Mouse (Mus musculus): ENCODE measurements around the gene Mthfr. TPM values are rescaled to one million over a fixed set of nuclear protein-coding genes. Genes with fewer than 3 reads are reported as not detected.

Gene Mthfr
- polyA plus RNA-seq, 1 experiment, result 32.2 TPM

DNA sequence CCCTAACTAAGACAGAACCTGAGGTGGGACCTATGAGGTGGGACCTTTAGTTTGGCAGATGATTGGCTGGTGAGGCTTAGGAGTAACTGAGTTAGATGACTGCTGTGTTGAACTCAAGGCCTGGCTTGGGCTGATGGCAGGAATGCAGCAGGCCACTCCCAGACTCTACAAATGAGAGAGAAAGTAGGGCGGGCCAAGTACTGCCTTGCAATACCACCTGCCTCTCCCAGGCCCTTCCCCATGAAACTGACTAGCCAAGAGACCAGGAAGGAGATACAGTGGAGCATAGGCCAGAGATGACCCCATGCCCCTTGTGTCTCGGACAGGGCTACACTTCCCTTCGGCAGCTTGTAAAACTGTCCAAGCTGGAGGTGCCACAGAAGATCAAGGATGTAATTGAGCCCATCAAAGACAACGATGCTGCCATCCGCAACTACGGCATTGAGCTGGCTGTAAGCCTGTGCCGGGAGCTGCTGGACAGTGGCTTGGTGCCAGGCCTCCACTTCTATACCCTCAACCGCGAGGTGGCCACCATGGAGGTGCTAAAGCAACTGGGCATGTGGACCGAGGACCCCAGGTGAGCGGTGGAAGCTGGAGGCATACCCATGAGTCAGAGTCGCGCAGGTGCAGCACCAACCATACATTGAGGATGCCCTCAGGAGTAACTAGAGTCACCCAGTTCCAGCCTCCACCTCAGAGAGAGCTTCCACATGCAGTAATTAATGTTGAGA, 12.3 kb downstream of the Mthfr start:
- no peak overlapping the region for H3K27ac ChIP-seq (ENCODE audit: insufficient read depth, low read length)
- no peaks in the 10 kb centered on the region for H3K4me1 ChIP-seq (ENCODE audit: control insufficient read depth, insufficient read depth, low read length)
- no peak overlapping the region for H3K4me3 ChIP-seq (ENCODE audit: insufficient read depth, low read length)
- TF ChIP-seq POLR2A (IDR thresholded peaks at IDR 0.05; ENCODE audit: extremely low read depth, insufficient read depth, low read length), result no peak
- no peak for TF ChIP-seq CTCF (IDR thresholded peaks at IDR 0.05; ENCODE audit: extremely low read depth, insufficient read depth, low read length)

DNA sequence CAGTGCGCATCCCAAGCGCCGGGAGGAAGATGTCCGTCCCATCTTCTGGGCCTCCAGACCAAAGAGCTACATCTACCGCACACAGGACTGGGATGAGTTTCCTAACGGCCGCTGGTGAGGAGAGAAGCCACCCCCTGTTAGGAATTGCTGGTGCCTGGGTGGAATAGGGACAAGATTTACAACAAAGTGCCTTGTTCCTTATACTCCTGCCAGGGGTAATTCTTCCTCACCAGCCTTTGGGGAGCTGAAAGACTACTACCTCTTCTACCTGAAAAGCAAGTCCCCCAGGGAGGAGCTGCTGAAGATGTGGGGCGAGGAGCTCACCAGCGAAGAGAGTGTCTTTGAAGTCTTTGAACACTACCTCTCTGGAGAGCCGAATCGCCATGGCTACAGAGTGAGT, 13.0 kb downstream of the Mthfr start:
- Histone ChIP-seq H3K4me1 (ENCODE audit: control insufficient read depth, insufficient read depth, low read length) (no peaks in the 10 kb centered on the region), H3K27ac (ENCODE audit: insufficient read depth, low read length) (no peak overlapping the region), H3K4me3 (ENCODE audit: insufficient read depth, low read length) (no peak overlapping the region)
- TF ChIP-seq CTCF (IDR thresholded peaks at IDR 0.05; ENCODE audit: extremely low read depth, insufficient read depth, low read length), result no peak
- TF ChIP-seq POLR2A (IDR thresholded peaks at IDR 0.05; ENCODE audit: extremely low read depth, insufficient read depth, low read length), result no peak

DNA sequence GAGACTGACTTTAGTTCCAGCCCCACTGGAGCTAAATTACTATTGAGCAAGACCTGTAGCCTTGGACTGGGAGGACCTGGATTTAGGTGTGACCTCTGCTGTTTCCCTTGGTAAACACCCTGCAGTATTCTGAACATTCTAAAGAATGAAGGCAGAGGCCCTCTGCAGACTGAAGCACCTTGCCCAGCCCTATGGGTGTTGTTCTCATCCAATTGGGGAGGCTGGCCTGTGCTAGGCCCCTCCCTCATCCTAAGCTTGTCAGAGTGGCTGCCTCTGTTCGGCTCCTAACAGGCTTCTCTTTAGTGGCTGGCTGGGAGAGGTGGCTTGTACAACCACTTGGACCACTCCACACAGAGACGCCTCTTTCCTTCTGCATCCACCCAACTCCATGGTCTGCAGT, 14.1 kb downstream of the Mthfr start:
- no peak for TF ChIP-seq POLR2A (IDR thresholded peaks at IDR 0.05; ENCODE audit: extremely low read depth, insufficient read depth, low read length)
- no peak for TF ChIP-seq CTCF (IDR thresholded peaks at IDR 0.05; ENCODE audit: extremely low read depth, insufficient read depth, low read length)
- H3K4me1 ChIP-seq (ENCODE audit: control insufficient read depth, insufficient read depth, low read length), result no peaks in the 10 kb centered on the region
- H3K4me3 ChIP-seq (ENCODE audit: insufficient read depth, low read length), result no peak overlapping the region
- 0 out of 2 replicates have a peak overlapping the region, but pooled peaks have one; percentile 1 for H3K27ac ChIP-seq (ENCODE audit: insufficient read depth, low read length)

GRCm38 (mm10) chr4:148053417-148053920, 14.6 kb downstream of the Mthfr start:
- H3K4me1 ChIP-seq (ENCODE audit: control insufficient read depth, insufficient read depth, low read length), result no peaks in the 10 kb centered on the region
- no peak overlapping the region for H3K4me3 ChIP-seq (ENCODE audit: insufficient read depth, low read length)
- no peak for TF ChIP-seq POLR2A (IDR thresholded peaks at IDR 0.05; ENCODE audit: extremely low read depth, insufficient read depth, low read length)
- no peak for TF ChIP-seq CTCF (IDR thresholded peaks at IDR 0.05; ENCODE audit: extremely low read depth, insufficient read depth, low read length)
- 0 out of 2 replicates have a peak overlapping the region, but pooled peaks have one; percentile 1 for H3K27ac ChIP-seq (ENCODE audit: insufficient read depth, low read length)

DNA sequence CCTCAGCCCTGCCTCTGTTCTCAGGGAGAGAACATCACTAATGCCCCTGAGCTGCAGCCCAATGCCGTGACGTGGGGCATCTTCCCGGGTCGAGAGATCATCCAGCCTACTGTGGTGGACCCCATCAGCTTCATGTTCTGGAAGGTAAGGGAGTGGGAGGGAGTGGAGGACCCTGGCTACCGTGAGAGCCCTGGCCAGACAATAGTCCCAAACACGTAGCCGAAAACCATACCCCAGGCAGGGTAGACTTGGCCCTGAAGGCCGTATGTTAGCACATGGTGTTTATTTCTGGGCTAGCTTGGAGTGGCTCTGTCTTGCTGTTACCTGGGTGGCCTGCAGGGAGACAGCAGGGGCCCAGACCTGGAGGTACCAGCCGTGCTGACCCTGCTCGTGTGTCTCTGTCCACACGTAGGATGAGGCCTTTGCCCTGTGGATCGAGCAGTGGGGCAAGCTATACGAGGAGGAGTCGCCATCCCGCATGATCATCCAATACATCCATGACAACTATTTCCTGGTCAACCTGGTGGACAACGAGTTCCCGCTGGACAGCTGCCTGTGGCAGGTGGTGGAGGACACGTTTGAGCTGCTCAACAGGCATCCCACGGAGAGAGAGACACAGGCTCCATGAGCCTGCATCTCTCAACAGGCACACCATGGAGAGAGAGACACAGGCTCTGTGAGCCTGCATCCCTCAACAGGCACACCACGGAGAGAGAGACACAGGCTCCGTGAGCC, 16.3 kb downstream of the Mthfr start:
- H3K4me3 ChIP-seq (ENCODE audit: insufficient read depth, low read length), result no peak overlapping the region
- H3K27ac ChIP-seq (ENCODE audit: insufficient read depth, low read length), result no peak overlapping the region
- no peaks in the 10 kb centered on the region for H3K4me1 ChIP-seq (ENCODE audit: control insufficient read depth, insufficient read depth, low read length)
- TF ChIP-seq CTCF (IDR thresholded peaks at IDR 0.05; ENCODE audit: extremely low read depth, insufficient read depth, low read length) (no peak), POLR2A (IDR thresholded peaks at IDR 0.05; ENCODE audit: extremely low read depth, insufficient read depth, low read length) (no peak)

- H3K27ac ChIP-seq (ENCODE audit: insufficient read depth, low read length), result no peak overlapping the region
- no peak overlapping the region for H3K4me3 ChIP-seq (ENCODE audit: insufficient read depth, low read length)
- TF ChIP-seq POLR2A (IDR thresholded peaks at IDR 0.05; ENCODE audit: extremely low read depth, insufficient read depth, low read length) (no peak), CTCF (IDR thresholded peaks at IDR 0.05; ENCODE audit: extremely low read depth, insufficient read depth, low read length) (no peak)
- H3K4me1 ChIP-seq (ENCODE audit: control insufficient read depth, insufficient read depth, low read length), result no peaks in the 10 kb centered on the region
These were observed 17.4 kb downstream of the Mthfr start for GRCm38 (mm10) chr4:148056246-148056645.

DNA sequence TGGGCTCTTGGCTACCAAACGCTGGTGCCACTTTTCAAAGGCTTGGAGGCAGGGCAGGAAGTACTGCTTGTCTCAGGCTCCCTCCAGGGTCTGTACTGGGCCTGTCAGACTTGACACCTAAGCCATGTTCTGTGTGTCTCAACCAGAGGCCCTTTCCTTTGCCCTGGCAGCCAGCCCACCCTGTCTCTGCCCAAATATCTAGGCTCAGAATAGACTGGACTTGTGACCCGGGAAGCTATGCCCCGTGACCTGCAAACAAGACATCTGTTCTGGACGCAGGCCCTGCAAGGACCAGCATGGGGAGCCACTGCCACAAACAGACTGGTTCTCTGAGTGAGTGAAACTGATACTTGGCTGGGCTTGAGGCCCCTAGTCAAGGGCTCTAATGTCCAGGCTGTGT, 17.9 kb downstream of the Mthfr start:
- no peak for TF ChIP-seq POLR2A (IDR thresholded peaks at IDR 0.05; ENCODE audit: extremely low read depth, insufficient read depth, low read length)
- TF ChIP-seq CTCF (IDR thresholded peaks at IDR 0.05; ENCODE audit: extremely low read depth, insufficient read depth, low read length), result no peak
- Histone ChIP-seq H3K4me1 (ENCODE audit: control insufficient read depth, insufficient read depth, low read length) (no peaks in the 10 kb centered on the region), H3K27ac (ENCODE audit: insufficient read depth, low read length) (no peak overlapping the region), H3K4me3 (ENCODE audit: insufficient read depth, low read length) (no peak overlapping the region)

DNA sequence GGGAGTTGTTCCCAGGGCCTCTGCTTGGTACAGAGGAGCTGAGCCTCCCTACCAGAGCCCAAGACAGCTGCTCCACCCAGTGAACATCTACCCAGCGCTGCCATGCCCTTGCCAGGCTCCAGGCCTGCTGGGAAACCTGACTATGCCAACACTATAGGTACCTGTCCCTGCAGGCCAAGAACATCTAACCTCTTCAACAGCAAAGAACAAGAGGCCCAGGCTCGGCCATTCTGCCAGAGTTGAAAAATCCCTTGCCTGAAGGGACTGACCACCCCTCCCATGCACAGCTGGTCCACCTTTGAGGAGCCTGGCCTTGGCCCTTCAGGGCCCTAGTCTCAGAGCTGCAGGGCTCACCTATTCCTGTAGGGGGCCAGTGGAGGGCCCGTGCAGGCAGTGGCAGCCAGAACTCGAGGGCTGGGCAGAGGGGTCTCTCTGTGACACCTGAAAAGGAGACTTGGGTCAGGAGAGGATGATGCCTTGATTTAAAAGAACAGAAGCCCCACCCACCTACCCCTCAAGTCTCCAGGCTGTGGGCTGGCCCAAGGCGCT, 18.9 kb downstream of the Mthfr start:
- Histone ChIP-seq H3K4me3 (ENCODE audit: insufficient read depth, low read length) (no peak overlapping the region), H3K27ac (ENCODE audit: insufficient read depth, low read length) (no peak overlapping the region), H3K4me1 (ENCODE audit: control insufficient read depth, insufficient read depth, low read length) (no peaks in the 10 kb centered on the region)
- TF ChIP-seq POLR2A (IDR thresholded peaks at IDR 0.05; ENCODE audit: extremely low read depth, insufficient read depth, low read length), result no peak
- TF ChIP-seq CTCF (IDR thresholded peaks at IDR 0.05; ENCODE audit: extremely low read depth, insufficient read depth, low read length), result no peak

- Histone ChIP-seq H3K4me1 (ENCODE audit: control insufficient read depth, insufficient read depth, low read length) (no peaks in the 10 kb centered on the region), H3K27ac (ENCODE audit: insufficient read depth, low read length) (0 out of 2 replicates have a peak overlapping the region, but pooled peaks have one; percentile 4), H3K4me3 (ENCODE audit: insufficient read depth, low read length) (no peak overlapping the region)
- TF ChIP-seq POLR2A (IDR thresholded peaks at IDR 0.05; ENCODE audit: extremely low read depth, insufficient read depth, low read length) (no peak), CTCF (IDR thresholded peaks at IDR 0.05; ENCODE audit: extremely low read depth, insufficient read depth, low read length) (no peak)
These were observed 19.4 kb downstream of the Mthfr start for GRCm38 (mm10) chr4:148058218-148058819.

Data from cortical plate, adult 2 months (tissue).